Comparison of ENCODE assay signal across 16 mouse cellular contexts in the genomic region with DNA sequence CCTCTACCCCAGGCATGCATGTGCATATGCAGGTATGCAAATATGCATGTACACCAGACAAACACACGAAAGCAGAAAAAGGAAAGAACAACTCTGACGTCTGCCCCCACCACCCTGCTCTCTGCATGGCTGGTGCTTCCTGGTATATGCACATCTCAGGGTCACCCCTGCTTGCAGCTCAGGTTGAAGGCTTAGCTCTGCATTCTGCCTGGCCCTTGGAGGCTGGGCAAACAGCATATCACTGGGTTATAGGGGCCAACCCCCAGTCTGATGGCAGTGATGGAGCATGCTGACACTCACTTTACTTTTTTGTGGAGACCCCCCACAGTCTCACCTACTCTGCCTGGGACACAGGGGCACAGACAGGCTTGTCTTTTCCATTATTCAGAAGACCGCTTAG.
"Had no signal": no experiment of that assay in that cellular context is flagged by ENCODE, and none has a peak within 500 bp of the region (broad histone marks: within the 10 kb centered on the region; RNA-seq: fewer than 3 reads in every experiment).

No protein-coding gene starts in this region.

- H3K9me3 ChIP-seq: neural tube, embryonic 13.5 days; neural tube, embryonic 15.5 days; stomach, embryonic 15.5 days had no signal

- DNase-seq: retina, postnatal 1 day; right cerebral cortex, adult 18-20 months; right cerebral cortex, postnatal 14 days; right cerebral cortex, postnatal 25 days; right cerebral cortex, postnatal 4 days; spleen, adult 18-20 months; thymus, adult 18-20 months; thymus, adult 2 months; thymus, postnatal 14 days; thymus, postnatal 25 days; thymus, postnatal 36 days; thymus, postnatal 4 days had no signal

- H3K27ac ChIP-seq: neural tube, embryonic 13.5 days; neural tube, embryonic 15.5 days; stomach, embryonic 15.5 days; stomach, postnatal 0 days had no signal

- H3K9ac ChIP-seq: neural tube, embryonic 13.5 days; neural tube, embryonic 15.5 days; stomach, embryonic 15.5 days had no signal

- H3K4me3 ChIP-seq: neural tube, embryonic 13.5 days; neural tube, embryonic 15.5 days; stomach, embryonic 15.5 days had no signal

- H3K4me1 ChIP-seq: neural tube, embryonic 15.5 days; stomach, embryonic 15.5 days had no signal

- H3K4me2 ChIP-seq: neural tube, embryonic 13.5 days; neural tube, embryonic 15.5 days; stomach, embryonic 15.5 days had no signal

- H3K27me3 ChIP-seq: neural tube, embryonic 13.5 days; neural tube, embryonic 15.5 days; stomach, embryonic 15.5 days had no signal

- H3K36me3 ChIP-seq: neural tube, embryonic 13.5 days; neural tube, embryonic 15.5 days; stomach, embryonic 15.5 days had no signal
